14 mouse cellular contexts compared by ENCODE assay signal in the genomic region with DNA sequence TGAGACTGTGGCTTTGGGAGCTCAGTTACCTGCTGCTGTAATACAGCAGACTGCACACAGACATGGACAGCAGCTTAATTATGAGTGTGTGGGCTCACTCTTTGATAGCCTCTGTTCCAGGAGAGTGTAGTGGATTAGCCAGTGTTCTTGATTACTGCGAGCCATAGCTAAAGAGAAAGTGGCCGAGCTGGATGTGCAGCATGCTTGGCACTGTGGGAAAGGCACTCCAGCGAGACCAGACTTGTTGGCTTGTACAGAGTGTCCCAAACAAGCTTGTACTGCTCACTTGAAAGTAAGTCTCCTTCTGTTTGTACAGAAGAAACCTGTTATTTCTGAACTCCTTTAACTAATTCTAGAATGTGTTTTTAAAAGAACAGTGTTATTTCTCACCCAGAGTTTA. TPM values are rescaled to one million over a fixed set of nuclear protein-coding genes. Genes with fewer than 3 reads are reported as not detected.
DNase-seq lines count a peak whose midpoint lies in the region; ATAC-seq lines count a peak whose summit lies in the region.
"Had no signal": no experiment of that assay in that cellular context is flagged by ENCODE, and none has a peak within 500 bp of the region (broad histone marks: within the 10 kb centered on the region; RNA-seq: fewer than 3 reads in every experiment).

No protein-coding gene starts in this region.

- H3K9me3 ChIP-seq in embryonic facial prominence, embryonic 10.5 days: no peaks in the 10 kb centered on the region
- no peaks in the 10 kb centered on the region for H3K9me3 ChIP-seq in kidney, embryonic 16.5 days (ENCODE audit: low read length)
- no peaks in the 10 kb centered on the region for H3K9me3 ChIP-seq in lung, embryonic 15.5 days
- H3K9me3 ChIP-seq: forebrain, embryonic 10.5 days; heart, embryonic 13.5 days; limb, embryonic 12.5 days had no signal

- ATAC-seq in kidney, embryonic 16.5 days (ENCODE audit: low FRiP score, low TSS enrichment): peak; percentile 52
- ATAC-seq in lung, embryonic 15.5 days (ENCODE audit: borderline replicate concordance, extremely low read depth, low FRiP score, low TSS enrichment): no peak
- ATAC-seq: hindbrain, embryonic 16.5 days had no signal

- WGBS in embryonic facial prominence, embryonic 10.5 days: 75% methylated on average over 3 of the region's 3 CpGs
- WGBS in kidney, embryonic 16.5 days: 76% methylated on average over 3 of the region's 3 CpGs
- 60% methylated on average over 3 of the region's 3 CpGs for WGBS in lung, embryonic 15.5 days

- peaks cover 17% of the 10 kb centered on the region for H3K4me1 ChIP-seq in brown adipose tissue, adult 24 weeks (ENCODE audit: control insufficient read depth, insufficient read depth, insufficient read length, low read length)
- H3K4me1 ChIP-seq in embryonic facial prominence, embryonic 10.5 days: peaks cover 2% of the 10 kb centered on the region; the same call in 1 of the 2 replicates
- peaks cover 11% of the 10 kb centered on the region for H3K4me1 ChIP-seq in kidney, embryonic 16.5 days (ENCODE audit: insufficient read depth, low read length)
- H3K4me1 ChIP-seq in lung, embryonic 15.5 days: peaks cover 43% of the 10 kb centered on the region

- no peaks in the 10 kb centered on the region for H3K27me3 ChIP-seq in embryonic facial prominence, embryonic 10.5 days (replicated peaks; ENCODE audit: low read depth, poor library complexity, severe bottlenecking)
- no peaks in the 10 kb centered on the region for H3K27me3 ChIP-seq in kidney, embryonic 16.5 days (ENCODE audit: insufficient read depth, low read length)
- H3K27me3 ChIP-seq in lung, embryonic 15.5 days: no peaks in the 10 kb centered on the region
- H3K27me3 ChIP-seq: limb, embryonic 12.5 days had no signal

- DNase-seq in embryonic facial prominence, embryonic 10.5 days (ENCODE audit: low spot score): peak; percentile 62
- DNase-seq in ovary, adult 18-20 months (ENCODE audit: low spot score): no peak
- no peak for DNase-seq in retina, embryonic 14.5 days (ENCODE audit: low spot score)
- DNase-seq in thymus, postnatal 25 days: no peak
- DNase-seq: cerebellum, adult 11 months; thymus, postnatal 14 days had no signal

- H3K36me3 ChIP-seq in embryonic facial prominence, embryonic 10.5 days (replicated peaks): peaks cover 97% of the 10 kb centered on the region
- H3K36me3 ChIP-seq in kidney, embryonic 16.5 days (ENCODE audit: insufficient read depth, low read length): peaks cover 29% of the 10 kb centered on the region
- 0 out of 2 replicates have a peak, but pooled peaks cover 16% of the 10 kb centered on the region for H3K36me3 ChIP-seq in lung, embryonic 15.5 days

- no peak overlapping the region for H3K4me3 ChIP-seq in brown adipose tissue, adult 24 weeks (ENCODE audit: insufficient read depth, low read depth, low read length)
- H3K4me3 ChIP-seq in embryonic facial prominence, embryonic 10.5 days: no peak overlapping the region
- H3K4me3 ChIP-seq in kidney, embryonic 16.5 days (ENCODE audit: low read length): no peak overlapping the region
- H3K4me3 ChIP-seq in lung, embryonic 15.5 days: no peak overlapping the region
- H3K4me3 ChIP-seq: forebrain, embryonic 10.5 days; heart, embryonic 13.5 days; limb, embryonic 12.5 days had no signal

- H3K9ac ChIP-seq in kidney, embryonic 16.5 days (replicated peaks; ENCODE audit: low read length): no peak overlapping the region
- no peak overlapping the region for H3K9ac ChIP-seq in lung, embryonic 15.5 days
- H3K9ac ChIP-seq: heart, embryonic 13.5 days; limb, embryonic 12.5 days had no signal

- H3K4me2 ChIP-seq in kidney, embryonic 16.5 days (replicated peaks; ENCODE audit: low read depth, low read length): no peak overlapping the region
- no peak overlapping the region for H3K4me2 ChIP-seq in lung, embryonic 15.5 days
- H3K4me2 ChIP-seq: heart, embryonic 13.5 days; limb, embryonic 12.5 days; midbrain, embryonic 11.5 days had no signal

- H3K27ac ChIP-seq in brown adipose tissue, adult 24 weeks (replicated peaks; ENCODE audit: low read depth, low read length): 0 out of 2 replicates have a peak overlapping the region, but pooled peaks have one; percentile 19
- no peak overlapping the region for H3K27ac ChIP-seq in embryonic facial prominence, embryonic 10.5 days (replicated peaks)
- peak overlapping the region; percentile 22; the same call in 1 of the 2 replicates for H3K27ac ChIP-seq in kidney, embryonic 16.5 days (ENCODE audit: low read length)
- peak overlapping the region; percentile 44; the same call in 1 of the 2 replicates for H3K27ac ChIP-seq in lung, embryonic 15.5 days
- H3K27ac ChIP-seq: forebrain, embryonic 10.5 days; heart, embryonic 13.5 days had no signal

RNA-seq across cellular contexts. Expression of a gene that starts 29.9 kb away (rescaled TPM):
- 13.4 and 20.8 TPM in 2 replicates for polyA plus RNA-seq in brown adipose tissue, adult 24 weeks (2012; ENCODE audit: insufficient read depth, insufficient read length, missing spikeins)
- 19.0 and 21.6 TPM in 2 replicates for polyA plus RNA-seq in embryonic facial prominence, embryonic 10.5 days (2016; fragmentation: Nextera tagmentation; extraction: Ambion mirVana)
- polyA plus RNA-seq in kidney, embryonic 16.5 days (2015; fragmentation: Nextera tagmentation; extraction: Ambion mirVana): 18.1 and 21.5 TPM in 2 replicates
- polyA plus RNA-seq in lung, embryonic 15.5 days (2015; fragmentation: Nextera tagmentation; extraction: Ambion mirVana): 15.9 and 19.2 TPM in 2 replicates

RNA-seq across cellular contexts. Expression of a gene that starts 50.8 kb away (rescaled TPM):
- 0.83 and 0.92 TPM in 2 replicates for polyA plus RNA-seq in brown adipose tissue, adult 24 weeks (2012; ENCODE audit: insufficient read depth, insufficient read length, missing spikeins)
- 33.6 and 43.0 TPM in 2 replicates for polyA plus RNA-seq in embryonic facial prominence, embryonic 10.5 days (2016; fragmentation: Nextera tagmentation; extraction: Ambion mirVana)
- 6.8 and 7.0 TPM in 2 replicates for polyA plus RNA-seq in kidney, embryonic 16.5 days (2015; fragmentation: Nextera tagmentation; extraction: Ambion mirVana)
- 18.5 and 20.8 TPM in 2 replicates for polyA plus RNA-seq in lung, embryonic 15.5 days (2015; fragmentation: Nextera tagmentation; extraction: Ambion mirVana)

RNA-seq across cellular contexts. Expression of a gene that starts 58.7 kb away (rescaled TPM):
- 0.50 and 0.59 TPM in 2 replicates for polyA plus RNA-seq in brown adipose tissue, adult 24 weeks (2012; ENCODE audit: insufficient read depth, insufficient read length, missing spikeins)
- polyA plus RNA-seq in embryonic facial prominence, embryonic 10.5 days (2016; fragmentation: Nextera tagmentation; extraction: Ambion mirVana): 0.29 and 0.39 TPM in 2 replicates
- 0.17 and 0.26 TPM in 2 replicates for polyA plus RNA-seq in kidney, embryonic 16.5 days (2015; fragmentation: Nextera tagmentation; extraction: Ambion mirVana)
- polyA plus RNA-seq in lung, embryonic 15.5 days (2015; fragmentation: Nextera tagmentation; extraction: Ambion mirVana): 1.3 and 1.6 TPM in 2 replicates
